Mouse (Mus musculus) testis, adult 2 months (tissue): ENCODE measurements around the gene Rit1.

ENCODE experiments used
- CTCF ChIP-seq: fragments of 200-500 bp; IDR thresholded peaks from 2 replicates; pipeline ENCODE4 v1.5.1; 2012; ENCODE audit warnings: low read depth, mild to moderate bottlenecking, inconsistent platforms, low read length, moderate library complexity; ENCODE audit not compliant: control insufficient read depth, insufficient read depth, insufficient replicate concordance
- POLR2A ChIP-seq: fragments of 200-500 bp; IDR thresholded peaks from 2 replicates; pipeline ENCODE4 v1.6.1; 2012; ENCODE audit warnings: low read depth, mild to moderate bottlenecking, inconsistent platforms, low read length, moderate library complexity; ENCODE audit not compliant: control insufficient read depth

DNA sequence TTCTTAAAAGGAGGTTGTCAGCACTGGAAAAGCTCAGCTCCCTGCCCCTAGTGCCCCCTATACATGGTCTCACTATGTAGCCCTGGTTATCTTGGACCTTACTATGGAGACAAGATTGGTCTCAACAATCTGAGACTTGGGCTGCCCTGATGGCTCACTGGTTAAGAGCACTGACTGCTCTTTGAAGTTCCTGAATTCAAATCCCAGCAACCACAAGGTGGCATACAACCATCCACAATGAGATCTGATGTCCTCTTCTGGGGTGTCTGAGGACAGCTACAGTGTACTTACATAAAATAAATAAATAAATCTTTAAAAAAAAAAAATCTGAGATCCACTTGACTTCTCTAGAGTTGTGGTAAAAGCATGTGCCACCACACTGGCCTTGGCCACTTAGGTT is 21.1 kb upstream of the Rit1 start:
- TF ChIP-seq CTCF = no peak
- no peak for TF ChIP-seq POLR2A
